Mouse (Mus musculus): ENCODE data around the gene Tmem151b. TPM values are rescaled to one million over a fixed set of nuclear protein-coding genes. Genes with fewer than 3 reads are reported as not detected.

The Tmem151b gene
- 0.09 TPM for polyA plus RNA-seq (2014; fragmentation: Illumina TruSeq; extraction: RNeasy Lipid Tissue Mini Kit (QIAGEN cat#74804); ENCODE audit: low read depth, low replicate concordance)

GRCm38 (mm10) chr17:45549617-45550181 lies at the start of gene Tmem151b:
TSS of gene Tmem151b (minus strand) at chr17:45549677.

GRCm38 (mm10) chr17:45573087-45573779 lies 23.8 kb upstream of the Tmem151b start, which contains the start of gene Hsp90ab1:
TSS of gene Hsp90ab1 (minus strand) at chr17:45573271.

GRCm38 (mm10) chr17:45563655-45564530 lies 14.4 kb upstream of the Tmem151b start, which contains the start of gene Slc35b2:
TSS of gene Slc35b2 (plus strand) at chr17:45563874.

GRCm38 (mm10) chr17:45555452-45556106 lies 6.1 kb upstream of the Tmem151b start, which contains the start of gene Nfkbie:
TSS of gene Nfkbie (plus strand) at chr17:45555703.

GRCm38 (mm10) chr17:45523263-45523662 lies 26.2 kb downstream of the Tmem151b start, which contains the start of gene Tcte1:
TSS of gene Tcte1 (plus strand) at chr17:45523434.

DNA sequence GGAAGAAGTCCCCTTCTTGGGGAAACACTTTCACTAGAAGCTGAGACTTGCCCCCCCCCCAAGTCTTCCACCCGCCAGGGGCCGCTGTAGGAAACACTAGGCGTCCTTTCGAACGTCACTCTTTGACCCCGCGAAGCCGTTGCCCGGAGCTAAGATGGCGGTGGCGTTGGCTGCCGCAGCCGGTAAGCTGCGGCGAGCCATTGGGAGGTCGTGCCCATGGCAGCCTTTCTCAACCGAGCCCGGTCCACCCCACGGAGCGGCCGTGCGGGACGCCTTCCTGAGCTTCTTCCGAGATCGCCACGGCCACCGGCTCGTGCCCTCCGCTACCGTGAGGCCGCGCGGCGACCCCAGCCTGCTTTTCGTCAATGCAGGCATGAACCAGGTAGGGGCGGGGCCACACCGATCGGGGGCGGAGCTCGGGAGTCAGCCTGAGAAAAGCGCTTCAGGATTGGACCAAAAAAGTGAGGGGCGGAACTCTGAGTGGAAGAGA lies 42.7 kb downstream of the Tmem151b start, which contains the start of gene Aars2:
Gene Aars2 (plus strand): TSS at position 142 of the 490 bp plus-strand sequence.

Other genes with a start within 250 kb of the Tmem151b start
- 72.6 TPM for gene Cdc5l, start 115.9 kb downstream of the Tmem151b start, polyA plus RNA-seq (2014; fragmentation: Illumina TruSeq; extraction: RNeasy Lipid Tissue Mini Kit (QIAGEN cat#74804); ENCODE audit: low read depth, low replicate concordance)
- gene Spats1, start 74.3 kb downstream of the Tmem151b start, polyA plus RNA-seq (2014; fragmentation: Illumina TruSeq; extraction: RNeasy Lipid Tissue Mini Kit (QIAGEN cat#74804); ENCODE audit: low read depth, low replicate concordance), result not detected
- 0.47 TPM for gene Aars2, start 42.8 kb downstream of the Tmem151b start, polyA plus RNA-seq (2014; fragmentation: Illumina TruSeq; extraction: RNeasy Lipid Tissue Mini Kit (QIAGEN cat#74804); ENCODE audit: low read depth, low replicate concordance)
- not detected for gene Tcte1, start 26.2 kb downstream of the Tmem151b start, polyA plus RNA-seq (2014; fragmentation: Illumina TruSeq; extraction: RNeasy Lipid Tissue Mini Kit (QIAGEN cat#74804); ENCODE audit: low read depth, low replicate concordance)
- 1.4 TPM for gene Nfkbie, start 6.0 kb upstream of the Tmem151b start, polyA plus RNA-seq (2014; fragmentation: Illumina TruSeq; extraction: RNeasy Lipid Tissue Mini Kit (QIAGEN cat#74804); ENCODE audit: low read depth, low replicate concordance)
- gene Slc35b2, start 14.2 kb upstream of the Tmem151b start, polyA plus RNA-seq (2014; fragmentation: Illumina TruSeq; extraction: RNeasy Lipid Tissue Mini Kit (QIAGEN cat#74804); ENCODE audit: low read depth, low replicate concordance), result 4.6 TPM
- gene Hsp90ab1, start 23.6 kb upstream of the Tmem151b start, polyA plus RNA-seq (2014; fragmentation: Illumina TruSeq; extraction: RNeasy Lipid Tissue Mini Kit (QIAGEN cat#74804); ENCODE audit: low read depth, low replicate concordance), result 1,214 TPM
- 3.8 TPM for gene Slc29a1, start 49.9 kb upstream of the Tmem151b start, polyA plus RNA-seq (2014; fragmentation: Illumina TruSeq; extraction: RNeasy Lipid Tissue Mini Kit (QIAGEN cat#74804); ENCODE audit: low read depth, low replicate concordance)
- not detected for gene Mymx, start 52.4 kb upstream of the Tmem151b start, polyA plus RNA-seq (2014; fragmentation: Illumina TruSeq; extraction: RNeasy Lipid Tissue Mini Kit (QIAGEN cat#74804); ENCODE audit: low read depth, low replicate concordance)
- 1.1 TPM for gene Capn11, start 109.6 kb upstream of the Tmem151b start, polyA plus RNA-seq (2014; fragmentation: Illumina TruSeq; extraction: RNeasy Lipid Tissue Mini Kit (QIAGEN cat#74804); ENCODE audit: low read depth, low replicate concordance)
- gene Mrpl14, start 136.6 kb upstream of the Tmem151b start, polyA plus RNA-seq (2014; fragmentation: Illumina TruSeq; extraction: RNeasy Lipid Tissue Mini Kit (QIAGEN cat#74804); ENCODE audit: low read depth, low replicate concordance), result not detected
- 14.0 TPM for gene Tmem63b, start 137.2 kb upstream of the Tmem151b start, polyA plus RNA-seq (2014; fragmentation: Illumina TruSeq; extraction: RNeasy Lipid Tissue Mini Kit (QIAGEN cat#74804); ENCODE audit: low read depth, low replicate concordance)
- gene 1600014C23Rik, start 184.2 kb upstream of the Tmem151b start, polyA plus RNA-seq (2014; fragmentation: Illumina TruSeq; extraction: RNeasy Lipid Tissue Mini Kit (QIAGEN cat#74804); ENCODE audit: low read depth, low replicate concordance), result not detected